Mouse (Mus musculus) right cerebral cortex, postnatal 14 days (tissue): ENCODE measurements around the gene Tpst2.

ENCODE experiments used
- DNase-seq: peaks from one replicate; pipeline ENCODE4 v3.0.0; 2022

Tpst2 gene

GRCm38 (mm10) chr5:112339215-112339614 is 62.7 kb downstream of the Tpst2 start:
- no peak for DNase-seq

- DNase-seq, result peak; percentile 91
Observed at GRCm38 (mm10) chr5:112342463-112343204, 66.1 kb downstream of the Tpst2 start, which contains the start of the genes Srrd and Hps4. Srrd (minus strand) TSS chr5:112343040. Hps4 (plus strand) TSS chr5:112343083.

- no peak for DNase-seq
Observed at GRCm38 (mm10) chr5:112343205-112343595, 66.7 kb downstream of the Tpst2 start.

GRCm38 (mm10) chr5:112344092-112344960 is 67.8 kb downstream of the Tpst2 start:
- no peak for DNase-seq

- DNase-seq, result no peak
Observed at GRCm38 (mm10) chr5:112346211-112346965, 69.9 kb downstream of the Tpst2 start.

- no peak for DNase-seq
Observed at GRCm38 (mm10) chr5:112349169-112349568, 72.7 kb downstream of the Tpst2 start.

GRCm38 (mm10) chr5:112355493-112355892 is 79.0 kb downstream of the Tpst2 start:
- DNase-seq, result no peak

GRCm38 (mm10) chr5:112355910-112356309 is 79.4 kb downstream of the Tpst2 start, which contains the start of gene Gm6583:
Gm6583 (minus strand) TSS chr5:112356033.
- no peak for DNase-seq

- DNase-seq, result no peak
Observed at GRCm38 (mm10) chr5:112356322-112356721, 79.8 kb downstream of the Tpst2 start.

- DNase-seq, result no peak
Observed at GRCm38 (mm10) chr5:112359520-112359919, 83.0 kb downstream of the Tpst2 start.

- DNase-seq, result no peak
Observed at GRCm38 (mm10) chr5:112360077-112360476, 83.6 kb downstream of the Tpst2 start.

GRCm38 (mm10) chr5:112364184-112364797 is 87.8 kb downstream of the Tpst2 start:
- no peak for DNase-seq
